10 mouse cellular contexts compared by ENCODE assay signal in genomic region chr11:58235152-58235551, GRCm38 (mm10). TPM values are rescaled to one million over a fixed set of nuclear protein-coding genes. Genes with fewer than 3 reads are reported as not detected.
DNase-seq lines count a peak whose midpoint lies in the region; ATAC-seq lines count a peak whose summit lies in the region.
"Had no signal": no experiment of that assay in that cellular context is flagged by ENCODE, and none has a peak within 500 bp of the region (broad histone marks: within the 10 kb centered on the region; RNA-seq: fewer than 3 reads in every experiment).

No protein-coding gene starts in this region.

- intact Hi-C loops in left cerebral cortex, postnatal 4 days (cut with DNase I), result no loop called here

- no peak overlapping the region for H3K9ac ChIP-seq in neural tube, embryonic 15.5 days (replicated peaks)

- ATAC-seq in neural tube, embryonic 15.5 days (ENCODE audit: low FRiP score), result no peak
- peak; percentile 81 for ATAC-seq in megakaryocyte progenitor cell, adult 5-6 weeks (replicated peaks; ENCODE audit: poor library complexity)

- H3K36me3 ChIP-seq in neural tube, embryonic 15.5 days, result no peaks in the 10 kb centered on the region

- 14% methylated on average over 6 of the region's 6 CpGs for WGBS in neural tube, embryonic 15.5 days

- H3K9me3 ChIP-seq in neural tube, embryonic 15.5 days (replicated peaks), result no peaks in the 10 kb centered on the region

- no peak overlapping the region for H3K4me2 ChIP-seq in neural tube, embryonic 15.5 days

- no peak overlapping the region for H3K4me3 ChIP-seq in neural tube, embryonic 15.5 days (replicated peaks)
- H3K4me3 ChIP-seq: myocyte had no signal

- H3K27me3 ChIP-seq in neural tube, embryonic 15.5 days (replicated peaks), result no peaks in the 10 kb centered on the region

- no peak overlapping the region for H3K27ac ChIP-seq in neural tube, embryonic 15.5 days (replicated peaks)

- peaks cover 7% of the 10 kb centered on the region; the same call in 1 of the 2 replicates for H3K4me1 ChIP-seq in neural tube, embryonic 15.5 days

- peak; percentile 18 to 41 for DNase-seq in adrenal gland, postnatal 36 days
- DNase-seq in adrenal gland, postnatal 4 days (ENCODE audit: low spot score in 2 of 2), result no peak
- DNase-seq in neural tube, embryonic 10.5 days (ENCODE audit: extremely low spot score, low spot score), result peak; percentile 38
- peak; percentile 54 for DNase-seq in forelimb bud, embryonic 11.5 days (ENCODE audit: low read depth, low spot score)
- DNase-seq in left cerebral cortex, postnatal 4 days, result no peak
- DNase-seq in adrenal gland, adult 18-20 months (ENCODE audit: low spot score in 2 of 2), result no peak

RNA-seq across cellular contexts. Expression of gene Irgm2, which starts 35.7 kb away (rescaled TPM):
- 10 to 100 TPM; 13.7 to 18.8 TPM for total RNA-seq in adrenal gland, postnatal 36 days (2021)
- 10 to 100 TPM; 10.7 to 14.4 TPM for total RNA-seq in adrenal gland, postnatal 4 days (2021)
- 1.3 and 3.4 TPM in 2 replicates for polyA plus RNA-seq in neural tube, embryonic 15.5 days (2015; fragmentation: Nextera tagmentation; extraction: Ambion mirVana)
- total RNA-seq in megakaryocyte progenitor cell, adult 5-6 weeks (2015), result 5.7 and 5.8 TPM in 2 replicates
- 3.9 and 7.1 TPM in 2 replicates for total RNA-seq in megakaryocyte progenitor cell, adult 5-6 weeks (2017)
- 1 to 10 TPM in 1 of 2 experiments, under 1 TPM in 1; 0.79 to 1.2 TPM for total RNA-seq in left cerebral cortex, postnatal 4 days (2021)
- 10 to 100 TPM; 11.5 to 25.9 TPM for total RNA-seq in adrenal gland, adult 18-20 months (2021)

RNA-seq across cellular contexts. Expression of gene Igtp, which starts 35.8 kb away (rescaled TPM):
- 10 to 100 TPM; 12.8 to 18.9 TPM for total RNA-seq in adrenal gland, postnatal 36 days (2021)
- 10 to 100 TPM in 1 of 2 experiments, 1 to 10 TPM in 1; 9.8 to 15.3 TPM for total RNA-seq in adrenal gland, postnatal 4 days (2021)
- polyA plus RNA-seq in neural tube, embryonic 15.5 days (2015; fragmentation: Nextera tagmentation; extraction: Ambion mirVana), result 2.4 and 8.2 TPM in 2 replicates
- total RNA-seq in megakaryocyte progenitor cell, adult 5-6 weeks (2015), result 13.4 and 16.3 TPM in 2 replicates
- total RNA-seq in megakaryocyte progenitor cell, adult 5-6 weeks (2017), result 8.6 and 9.6 TPM in 2 replicates
- under 1 TPM; 0.66 to 0.79 TPM for total RNA-seq in left cerebral cortex, postnatal 4 days (2021)
- 10 to 100 TPM; 14.0 to 30.2 TPM for total RNA-seq in adrenal gland, adult 18-20 months (2021)

RNA-seq across cellular contexts. Expression of gene 4930438A08Rik, which starts 39.4 kb away (rescaled TPM):
- total RNA-seq in adrenal gland, postnatal 36 days (2021), result not detected
- total RNA-seq in adrenal gland, postnatal 4 days (2021), result under 1 TPM; 0.28 to 0.85 TPM
- polyA plus RNA-seq in neural tube, embryonic 15.5 days (2015; fragmentation: Nextera tagmentation; extraction: Ambion mirVana), result not detected in 2 replicates
- 5.2 and 6.5 TPM in 2 replicates for total RNA-seq in megakaryocyte progenitor cell, adult 5-6 weeks (2015)
- 6.4 and 13.3 TPM in 2 replicates for total RNA-seq in megakaryocyte progenitor cell, adult 5-6 weeks (2017)
- not detected for total RNA-seq in left cerebral cortex, postnatal 4 days (2021)
- total RNA-seq in adrenal gland, adult 18-20 months (2021), result not detected
- total RNA-seq: heart, postnatal 10 days had no signal

Comparison
In these comparisons a context has a peak if more than half of its experiments do, and no peak if none do; other contexts are left out.
1. DNase-seq: peak in adrenal gland, postnatal 36 days (2 of 2), neural tube, embryonic 10.5 days (single experiment) and forelimb bud, embryonic 11.5 days (single experiment); none in adrenal gland, postnatal 4 days (0 of 2), left cerebral cortex, postnatal 4 days (single experiment) and adrenal gland, adult 18-20 months (0 of 2).
2. RNA of gene Igtp, which starts 35.8 kb away (total RNA-seq): 14.0 to 30.2 TPM in adrenal gland, adult 18-20 months, 12.8 to 18.9 TPM in adrenal gland, postnatal 36 days, 8.6 to 16.3 TPM in megakaryocyte progenitor cell, adult 5-6 weeks and 9.8 to 15.3 TPM in adrenal gland, postnatal 4 days; 0.66 to 0.79 TPM in left cerebral cortex, postnatal 4 days; every median in the first group is over 4 times any median in the second.